37 mouse cellular contexts compared by ENCODE assay signal in genomic region chr4:53043819-53044218, GRCm38 (mm10). TPM values are rescaled to one million over a fixed set of nuclear protein-coding genes. Genes with fewer than 3 reads are reported as not detected.
A peak's percentile ranks its signal among the peaks of the same experiment; 100 is the strongest.
DNase-seq lines count a peak whose midpoint lies in the region; ATAC-seq and TF ChIP-seq lines count a peak whose summit lies in the region.
"Had no signal": no experiment of that assay in that cellular context is flagged by ENCODE, and none has a peak within 500 bp of the region (broad histone marks: within the 10 kb centered on the region; RNA-seq: fewer than 3 reads in every experiment).

No protein-coding gene starts in this region.

- 0 out of 2 replicates have a peak, but pooled peaks cover 3% of the 10 kb centered on the region for H3K4me1 ChIP-seq in forebrain, embryonic 15.5 days
- H3K4me1 ChIP-seq in forebrain, embryonic 11.5 days (replicated peaks; ENCODE audit: control insufficient read depth, insufficient read depth, low read length): no peaks in the 10 kb centered on the region
- H3K4me1 ChIP-seq in midbrain, postnatal 0 days (ENCODE audit: insufficient read depth, low read length): no peaks in the 10 kb centered on the region
- H3K4me1 ChIP-seq in midbrain, embryonic 11.5 days (ENCODE audit: control insufficient read depth, insufficient read depth, low read length): no peaks in the 10 kb centered on the region
- H3K4me1 ChIP-seq: embryonic facial prominence, embryonic 13.5 days; limb, embryonic 15.5 days had no signal

- peak; percentile 53; the same call in 1 of the 2 replicates for ATAC-seq in forebrain, embryonic 15.5 days (replicated peaks)
- no peak for ATAC-seq in forebrain, embryonic 11.5 days (replicated peaks; ENCODE audit: low FRiP score)
- ATAC-seq in midbrain, postnatal 0 days (ENCODE audit: low FRiP score): no peak
- ATAC-seq in midbrain, embryonic 11.5 days (ENCODE audit: low FRiP score): no peak

- no peak overlapping the region for H3K4me2 ChIP-seq in forebrain, embryonic 15.5 days (replicated peaks)
- no peak overlapping the region for H3K4me2 ChIP-seq in forebrain, embryonic 11.5 days (ENCODE audit: low read depth, low read length, severe bottlenecking)
- no peak overlapping the region for H3K4me2 ChIP-seq in midbrain, postnatal 0 days (ENCODE audit: low read depth, low read length, poor library complexity, severe bottlenecking)
- no peak overlapping the region for H3K4me2 ChIP-seq in midbrain, embryonic 11.5 days
- H3K4me2 ChIP-seq: embryonic facial prominence, embryonic 13.5 days; heart, embryonic 11.5 days; kidney, embryonic 15.5 days; limb, embryonic 15.5 days; lung, embryonic 14.5 days; neural tube, embryonic 12.5 days had no signal

- H3K27ac ChIP-seq in forebrain, embryonic 15.5 days (replicated peaks): no peak overlapping the region
- no peak overlapping the region for H3K27ac ChIP-seq in forebrain, embryonic 11.5 days (ENCODE audit: low read depth, low read length)
- no peak overlapping the region for H3K27ac ChIP-seq in midbrain, postnatal 0 days (ENCODE audit: low read depth, low read length)
- no peak overlapping the region for H3K27ac ChIP-seq in midbrain, embryonic 11.5 days (ENCODE audit: low read depth, low read length)
- H3K27ac ChIP-seq in layer of hippocampus, adult 2 months: no peak overlapping the region
- H3K27ac ChIP-seq: embryonic facial prominence, embryonic 13.5 days; kidney, embryonic 15.5 days; limb, embryonic 15.5 days; liver, embryonic 14.5 days; neural tube, embryonic 12.5 days had no signal

- H3K9me3 ChIP-seq in forebrain, embryonic 15.5 days: no peaks in the 10 kb centered on the region
- H3K9me3 ChIP-seq in forebrain, embryonic 11.5 days (ENCODE audit: control insufficient read depth, low read length): no peaks in the 10 kb centered on the region
- no peaks in the 10 kb centered on the region for H3K9me3 ChIP-seq in midbrain, postnatal 0 days (ENCODE audit: low read length)
- no peaks in the 10 kb centered on the region for H3K9me3 ChIP-seq in midbrain, embryonic 11.5 days (ENCODE audit: control insufficient read depth, low read length)
- H3K9me3 ChIP-seq: embryonic facial prominence, embryonic 13.5 days; G1E; kidney, embryonic 15.5 days; limb, embryonic 15.5 days; neural tube, embryonic 12.5 days had no signal

- 75% methylated on average over 8 of the region's 8 CpGs for WGBS in forebrain, embryonic 15.5 days
- WGBS in forebrain, embryonic 11.5 days: 93% methylated on average over 8 of the region's 8 CpGs
- 91% methylated on average over 8 of the region's 8 CpGs for WGBS in midbrain, postnatal 0 days
- 95% methylated on average over 8 of the region's 8 CpGs for WGBS in midbrain, embryonic 11.5 days

- H3K36me3 ChIP-seq in forebrain, embryonic 15.5 days: peaks cover 12% of the 10 kb centered on the region; the same call in 1 of the 2 replicates
- no peaks in the 10 kb centered on the region for H3K36me3 ChIP-seq in forebrain, embryonic 11.5 days (ENCODE audit: control insufficient read depth, insufficient read depth, low read length)
- peaks cover 3% of the 10 kb centered on the region; the same call in 1 of the 2 replicates for H3K36me3 ChIP-seq in midbrain, postnatal 0 days (ENCODE audit: insufficient read depth, low read length)
- no peaks in the 10 kb centered on the region for H3K36me3 ChIP-seq in midbrain, embryonic 11.5 days (ENCODE audit: control insufficient read depth, insufficient read depth, low read length)

- H3K9ac ChIP-seq in forebrain, embryonic 15.5 days (replicated peaks): no peak overlapping the region
- H3K9ac ChIP-seq in forebrain, embryonic 11.5 days (ENCODE audit: low read length): no peak overlapping the region
- H3K9ac ChIP-seq in midbrain, postnatal 0 days (replicated peaks; ENCODE audit: low read length, poor library complexity, severe bottlenecking): no peak overlapping the region
- no peak overlapping the region for H3K9ac ChIP-seq in midbrain, embryonic 11.5 days (ENCODE audit: low read length)
- H3K9ac ChIP-seq: embryonic facial prominence, embryonic 13.5 days; kidney, embryonic 15.5 days; limb, embryonic 15.5 days; liver, embryonic 14.5 days; lung, embryonic 14.5 days; neural tube, embryonic 12.5 days had no signal

- H3K27me3 ChIP-seq in forebrain, embryonic 15.5 days: no peaks in the 10 kb centered on the region
- no peaks in the 10 kb centered on the region for H3K27me3 ChIP-seq in forebrain, embryonic 11.5 days (ENCODE audit: control insufficient read depth, insufficient read depth, low read length)
- H3K27me3 ChIP-seq in midbrain, postnatal 0 days (ENCODE audit: insufficient read depth, low read length): no peaks in the 10 kb centered on the region
- H3K27me3 ChIP-seq in midbrain, embryonic 11.5 days (ENCODE audit: control insufficient read depth, insufficient read depth, low read length): no peaks in the 10 kb centered on the region
- H3K27me3 ChIP-seq: CH12.LX; embryonic facial prominence, embryonic 13.5 days; kidney, embryonic 15.5 days; limb, embryonic 15.5 days; neural tube, embryonic 12.5 days; Patski had no signal

- no peak overlapping the region for H3K4me3 ChIP-seq in forebrain, embryonic 15.5 days
- H3K4me3 ChIP-seq in forebrain, embryonic 11.5 days (ENCODE audit: low read depth, low read length): no peak overlapping the region
- H3K4me3 ChIP-seq in midbrain, postnatal 0 days (ENCODE audit: low read depth, low read length): no peak overlapping the region
- no peak overlapping the region for H3K4me3 ChIP-seq in midbrain, embryonic 11.5 days (ENCODE audit: low read depth, low read length)
- H3K4me3 ChIP-seq in layer of hippocampus, adult 2 months: no peak overlapping the region
- H3K4me3 ChIP-seq: embryonic facial prominence, embryonic 13.5 days; erythroblast, embryonic 14.5 days; kidney, embryonic 15.5 days; limb, embryonic 15.5 days; neural tube, embryonic 12.5 days had no signal

- TF ChIP-seq CTCF in midbrain, postnatal 0 days (IDR thresholded peaks at IDR 0.05): no peak
- no peak for TF ChIP-seq CTCF in layer of hippocampus, adult 2 months (conservative IDR thresholded peaks at IDR 0.05)

- no peak for DNase-seq in forebrain, embryonic 11.5 days (ENCODE audit: low spot score)
- DNase-seq in midbrain, postnatal 0 days (ENCODE audit: low spot score): peak; percentile 42
- DNase-seq in midbrain, embryonic 11.5 days (ENCODE audit: low spot score, missing footprints): no peak
- DNase-seq in layer of hippocampus, adult 2 months (ENCODE audit: low spot score in 2 of 2): peak; percentile 35 to 55
- DNase-seq in embryo, embryonic 10.5 days (ENCODE audit: low spot score): no peak
- DNase-seq in left cerebral cortex, adult 9 months (ENCODE audit: low spot score in 2 of 2): no peak
- DNase-seq: B cell, adult 2 months; cerebellum, adult 8-10 months; kidney, adult 11 months; kidney, postnatal 36 days; lung, embryonic 14.5 days; midbrain, embryonic 14.5 days; retina, postnatal 1 day; right cerebral cortex, postnatal 25 days; thymus, postnatal 14 days had no signal

RNA-seq across cellular contexts. Expression of gene Nipsnap3b, which starts 32.1 kb away (rescaled TPM):
- 141 and 152 TPM in 2 replicates for polyA plus RNA-seq in forebrain, embryonic 15.5 days (2015; fragmentation: Nextera tagmentation; extraction: Ambion mirVana)
- 82.5 and 86.4 TPM in 2 replicates for polyA plus RNA-seq in forebrain, embryonic 11.5 days (2014; fragmentation: Nextera tagmentation; extraction: Ambion mirVana)
- 110 and 128 TPM in 2 replicates for total RNA-seq in midbrain, postnatal 0 days (2014; rRNA removed)
- polyA plus RNA-seq in midbrain, postnatal 0 days (2015; fragmentation: Nextera tagmentation; extraction: Ambion mirVana): 180 and 182 TPM in 2 replicates
- polyA plus RNA-seq in midbrain, embryonic 11.5 days (2014; fragmentation: Nextera tagmentation; extraction: Ambion mirVana): 111 and 123 TPM in 2 replicates
- total RNA-seq in layer of hippocampus, adult 2 months (2021): 10 to 100 TPM; 15.5 to 17.7 TPM

RNA-seq across cellular contexts. Expression of gene Nipsnap3a, which starts 54.7 kb away (rescaled TPM):
- polyA plus RNA-seq in forebrain, embryonic 15.5 days (2015; fragmentation: Nextera tagmentation; extraction: Ambion mirVana): not detected in 2 replicates
- polyA plus RNA-seq in forebrain, embryonic 11.5 days (2014; fragmentation: Nextera tagmentation; extraction: Ambion mirVana): not detected in 2 replicates
- not detected in 2 replicates for total RNA-seq in midbrain, postnatal 0 days (2014; rRNA removed)
- not detected in 2 replicates for polyA plus RNA-seq in midbrain, postnatal 0 days (2015; fragmentation: Nextera tagmentation; extraction: Ambion mirVana)
- polyA plus RNA-seq in midbrain, embryonic 11.5 days (2014; fragmentation: Nextera tagmentation; extraction: Ambion mirVana): not detected in 2 replicates
- total RNA-seq in layer of hippocampus, adult 2 months (2021): not detected
- total RNA-seq: adrenal gland, adult 18-20 months; adrenal gland, postnatal 4 days; CH12.LX; common myeloid progenitor, adult 5-6 weeks; G1E; gastrocnemius, adult 8-10 months; hematopoietic stem cell, adult 5-6 weeks; left cerebral cortex, postnatal 36 days; megakaryocyte, adult 5-6 weeks had no signal
- polyA plus RNA-seq: embryonic facial prominence, embryonic 13.5 days; erythroblast, embryonic 14.5 days; frontal cortex, adult 2 months; G1E; gonadal fat pad, adult 2 months; heart, embryonic 11.5 days; heart, postnatal 0 days; kidney, embryonic 15.5 days; limb, embryonic 15.5 days; liver, embryonic 14.5 days; lung, embryonic 14.5 days; midbrain, embryonic 14.5 days; neural tube, embryonic 12.5 days; Patski; stomach, embryonic 14.5 days had no signal

Comparison
In these comparisons a context has a peak if more than half of its experiments do, and no peak if none do; other contexts are left out.
1. DNase-seq: peak in midbrain, postnatal 0 days (single experiment) and layer of hippocampus, adult 2 months (2 of 2); none in forebrain, embryonic 11.5 days (single experiment), midbrain, embryonic 11.5 days (single experiment), embryo, embryonic 10.5 days (single experiment) and left cerebral cortex, adult 9 months (0 of 2).